Mouse (Mus musculus) cerebellum, adult 9-10 months (tissue): ENCODE data around the gene Mrtfa.

Experiments used
- DNase-seq: peaks from one replicate; pipeline ENCODE4 v3.0.0; 2022

Mrtfa gene

DNA sequence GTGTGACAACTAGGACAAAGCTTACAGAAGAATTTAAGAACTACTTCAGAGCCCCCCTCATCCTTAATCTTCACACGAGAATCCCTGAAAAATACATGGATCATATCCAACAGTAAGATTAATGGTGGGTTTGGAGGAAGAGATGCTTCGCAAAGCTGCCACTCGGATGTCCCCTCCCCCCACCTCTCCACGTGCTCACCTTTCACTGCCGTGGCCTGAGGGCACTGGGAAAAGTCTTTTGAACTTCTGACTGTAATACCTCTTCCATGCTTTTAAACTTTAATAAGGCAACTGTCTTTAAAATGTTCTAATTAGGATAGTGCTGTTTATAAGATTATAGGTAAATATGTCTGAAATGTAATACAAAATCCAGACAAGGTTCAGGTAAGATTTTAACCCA lies 216.2 kb downstream of the Mrtfa start:
- no peak for DNase-seq

DNA sequence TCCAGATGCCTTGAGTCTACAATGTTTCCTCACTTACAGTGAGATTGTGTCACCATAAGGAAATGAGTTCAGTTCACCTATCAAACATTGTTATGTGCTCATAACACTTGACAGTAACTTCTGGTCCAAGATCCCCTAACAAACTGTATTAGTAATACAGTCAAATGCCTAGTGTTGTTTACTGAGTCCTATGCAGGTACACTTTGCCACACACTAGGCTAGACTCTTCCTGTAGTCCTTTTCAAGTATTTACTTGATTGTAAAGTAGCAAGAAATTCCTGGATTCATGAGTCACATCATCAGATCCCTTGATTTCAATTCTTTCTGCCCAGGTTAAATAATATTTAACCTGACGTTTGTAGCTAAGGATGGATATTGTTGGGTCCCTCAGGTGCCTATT lies 221.2 kb downstream of the Mrtfa start:
- no peak for DNase-seq
